Mouse (Mus musculus) G1E (cell line): Measurements from ENCODE around the gene Rcn3.

Experiments used
- CTCF ChIP-seq: IDR thresholded peaks from 2 replicates; pipeline ENCODE4 v1.5.1; 2012; ENCODE audit warnings: low read depth, low read length, inconsistent platforms, mixed read lengths
- GATA1 ChIP-seq: IDR thresholded peaks from 2 replicates; pipeline ENCODE4 v1.6.1; 2012; ENCODE audit warnings: borderline replicate concordance, low read length, inconsistent platforms, mixed read lengths
- POLR2AphosphoS5 ChIP-seq: IDR thresholded peaks from 2 replicates; pipeline ENCODE4 v1.6.1; 2012; ENCODE audit warnings: low read depth, low read length, inconsistent platforms; ENCODE audit not compliant: insufficient replicate concordance
- TAL1 ChIP-seq: conservative IDR thresholded peaks from 2 replicates; pipeline ENCODE4 v1.6.1; 2012; ENCODE audit warnings: low read depth, low read length, inconsistent platforms, mixed read lengths

GRCm38 (mm10) chr7:45141319-45141718 is 49.3 kb upstream of the Rcn3 start:
- TF ChIP-seq CTCF (no peak), TAL1 (no peak), GATA1 (no peak), POLR2AphosphoS5 (no peak)
